Mouse (Mus musculus) layer of hippocampus, adult 9-10 months (tissue): ENCODE results near the gene Colgalt2.
"Not testable (repeated sequence)": the region's sequence is repeated elsewhere in the genome, so short reads cannot be mapped to it uniquely, and the experiment has no call there.

Experiments used
- DNase-seq: peaks from one replicate; pipeline ENCODE4 v3.0.0; 2022; ENCODE audit warnings: low spot score

The Colgalt2 gene

GRCm38 (mm10) chr1:152416306-152416904 lies 16.8 kb downstream of the Colgalt2 start:
- no peak for DNase-seq

GRCm38 (mm10) chr1:152417602-152418001 lies 18.0 kb downstream of the Colgalt2 start:
- no peak for DNase-seq

GRCm38 (mm10) chr1:152422295-152422694 lies 22.7 kb downstream of the Colgalt2 start:
- DNase-seq: no peak

- no peak for DNase-seq
These were observed 23.4 kb downstream of the Colgalt2 start for GRCm38 (mm10) chr1:152423052-152423451.

GRCm38 (mm10) chr1:152427912-152428581 lies 28.4 kb downstream of the Colgalt2 start:
- DNase-seq: no peak

GRCm38 (mm10) chr1:152429805-152430204 lies 30.2 kb downstream of the Colgalt2 start:
- DNase-seq: no peak

GRCm38 (mm10) chr1:152434166-152434565 lies 34.5 kb downstream of the Colgalt2 start:
- no peak for DNase-seq

- DNase-seq: not testable (repeated sequence)
These were observed 37.9 kb downstream of the Colgalt2 start for GRCm38 (mm10) chr1:152437518-152437917.

GRCm38 (mm10) chr1:152439408-152439807 lies 39.8 kb downstream of the Colgalt2 start:
- no peak for DNase-seq

- DNase-seq: no peak
These were observed 40.2 kb downstream of the Colgalt2 start for GRCm38 (mm10) chr1:152439874-152440273.

- DNase-seq: no peak
These were observed 45.0 kb downstream of the Colgalt2 start for GRCm38 (mm10) chr1:152444630-152445029.

GRCm38 (mm10) chr1:152445925-152446324 lies 46.3 kb downstream of the Colgalt2 start:
- DNase-seq: no peak

GRCm38 (mm10) chr1:152454536-152454935 lies 54.9 kb downstream of the Colgalt2 start:
- no peak for DNase-seq

GRCm38 (mm10) chr1:152455275-152456243 lies 55.9 kb downstream of the Colgalt2 start:
- no peak for DNase-seq

- no peak for DNase-seq
These were observed 56.6 kb downstream of the Colgalt2 start for GRCm38 (mm10) chr1:152456266-152456665.

GRCm38 (mm10) chr1:152457596-152457995 lies 58.0 kb downstream of the Colgalt2 start:
- DNase-seq: no peak

GRCm38 (mm10) chr1:152458996-152459395 lies 59.4 kb downstream of the Colgalt2 start:
- DNase-seq: no peak

GRCm38 (mm10) chr1:152460931-152461330 lies 61.3 kb downstream of the Colgalt2 start:
- DNase-seq: no peak

GRCm38 (mm10) chr1:152461814-152462213 lies 62.2 kb downstream of the Colgalt2 start:
- no peak for DNase-seq

- DNase-seq: no peak
These were observed 62.7 kb downstream of the Colgalt2 start for GRCm38 (mm10) chr1:152462348-152462747.

- DNase-seq: no peak
These were observed 66.7 kb downstream of the Colgalt2 start for GRCm38 (mm10) chr1:152466280-152466679.

- no peak for DNase-seq
These were observed 68.8 kb downstream of the Colgalt2 start for GRCm38 (mm10) chr1:152468443-152468842.

GRCm38 (mm10) chr1:152476126-152476525 lies 76.5 kb downstream of the Colgalt2 start:
- DNase-seq: no peak
